Mouse (Mus musculus) T-helper 17 cell (primary cell): Measurements from ENCODE around the gene Mlip.
"Not testable (repeated sequence)": the region's sequence is repeated elsewhere in the genome, so short reads cannot be mapped to it uniquely, and the experiment has no call there.

Experiments used
- in situ Hi-C, 2 experiments: fragments of 300-600 bp; cut with MboI, MseI; formaldehyde crosslinking; loops; 1 replicate in 1 of 2; 2 replicates in 1 of 2; pipeline ENCODE4 v1.15.1; 2025; ENCODE audit warnings: high pct_unique_total_duplicates in 2 of 2

Gene Mlip

GRCm38 (mm10) chr9:77352432-77353175 is at the start of gene Mlip:
TSS of gene Mlip (minus strand) at chr9:77352969.
- in situ Hi-C loops = no loop called here

- in situ Hi-C loops = no loop called here
Observed at GRCm38 (mm10) chr9:77399801-77400200, 47.0 kb upstream of the Mlip start.

GRCm38 (mm10) chr9:77398856-77399631 is 46.3 kb upstream of the Mlip start:
- in situ Hi-C loops = no loop called here

- in situ Hi-C loops = no loop called here
Observed at GRCm38 (mm10) chr9:77397027-77397426, 44.3 kb upstream of the Mlip start.

GRCm38 (mm10) chr9:77391248-77391647 is 38.5 kb upstream of the Mlip start:
- in situ Hi-C loops = no loop called here

GRCm38 (mm10) chr9:77388956-77389355 is 36.2 kb upstream of the Mlip start:
- in situ Hi-C loops = loop anchor here in 1 of 2 experiments (10.0 kb wide), 1 partner anchor 994 kb away; no protein-coding TSS in a partner anchor

GRCm38 (mm10) chr9:77386751-77387150 is 34.0 kb upstream of the Mlip start:
- in situ Hi-C loops = loop anchor here in 1 of 2 experiments (10.0 kb wide), 1 partner anchor 992 kb away; no protein-coding TSS in a partner anchor

- in situ Hi-C loops = loop anchor here in 1 of 2 experiments (10.0 kb wide), 1 partner anchor 991 kb away; no protein-coding TSS in a partner anchor
Observed at GRCm38 (mm10) chr9:77385611-77386010, 32.8 kb upstream of the Mlip start.

GRCm38 (mm10) chr9:77384651-77385050 is 31.9 kb upstream of the Mlip start:
- in situ Hi-C loops = loop anchor here in 1 of 2 experiments (10.0 kb wide), 1 partner anchor 990 kb away; no protein-coding TSS in a partner anchor

GRCm38 (mm10) chr9:77383951-77384350 is 31.2 kb upstream of the Mlip start:
- in situ Hi-C loops = loop anchor here in 1 of 2 experiments (10.0 kb wide), 1 partner anchor 989 kb away; no protein-coding TSS in a partner anchor

- in situ Hi-C loops = loop anchor here in 1 of 2 experiments (10.0 kb wide), 1 partner anchor 988 kb away; no protein-coding TSS in a partner anchor
Observed at GRCm38 (mm10) chr9:77382514-77382913, 29.7 kb upstream of the Mlip start.

GRCm38 (mm10) chr9:77381565-77381964 is 28.8 kb upstream of the Mlip start:
- in situ Hi-C loops = loop anchor here in 1 of 2 experiments (10.0 kb wide), 1 partner anchor 987 kb away; no protein-coding TSS in a partner anchor

- in situ Hi-C loops = loop anchor here (5.0 to 10.0 kb wide), 3 partner anchors 985 to 1115 kb away; no protein-coding TSS in a partner anchor
Observed at GRCm38 (mm10) chr9:77379625-77380024, 26.9 kb upstream of the Mlip start.

- in situ Hi-C loops = loop anchor here (5.0 to 10.0 kb wide), 2 partner anchors 990 to 1113 kb away; no protein-coding TSS in a partner anchor
Observed at GRCm38 (mm10) chr9:77377696-77378095, 24.9 kb upstream of the Mlip start.

- in situ Hi-C loops = loop anchor here (5.0 to 10.0 kb wide), 2 partner anchors 990 to 1112 kb away; no protein-coding TSS in a partner anchor
Observed at GRCm38 (mm10) chr9:77377082-77377481, 24.3 kb upstream of the Mlip start.

- in situ Hi-C loops = loop anchor here (5.0 to 10.0 kb wide), 2 partner anchors 989 to 1112 kb away; no protein-coding TSS in a partner anchor
Observed at GRCm38 (mm10) chr9:77376561-77376960, 23.8 kb upstream of the Mlip start.

- in situ Hi-C loops = loop anchor here in 1 of 2 experiments (10.0 kb wide), 1 partner anchor 1106 kb away; no protein-coding TSS in a partner anchor
Observed at GRCm38 (mm10) chr9:77370706-77371105, 17.9 kb upstream of the Mlip start.

GRCm38 (mm10) chr9:77369262-77369661 is 16.5 kb upstream of the Mlip start:
- in situ Hi-C loops = no loop called here

- in situ Hi-C loops = not testable (repeated sequence)
Observed at GRCm38 (mm10) chr9:77364681-77365080, 11.9 kb upstream of the Mlip start.

- in situ Hi-C loops = no loop called here
Observed at GRCm38 (mm10) chr9:77362906-77363305, 10.1 kb upstream of the Mlip start.

GRCm38 (mm10) chr9:77360654-77361053 is 7.9 kb upstream of the Mlip start:
- in situ Hi-C loops = no loop called here
